Mouse (Mus musculus): Measurements from ENCODE around the gene Pgf.

GRCm38 (mm10) chr12:85185810-85186209 lies 8.2 kb upstream of the Pgf start:
- TF ChIP-seq CTCF (IDR thresholded peaks at IDR 0.05; ENCODE audit: low read depth) (no peak), EP300 (IDR thresholded peaks at IDR 0.05; ENCODE audit: low read depth) (no peak)

All from liver, postnatal 0 days (tissue).